30 mouse cellular contexts compared by ENCODE assay signal in the genomic region with DNA sequence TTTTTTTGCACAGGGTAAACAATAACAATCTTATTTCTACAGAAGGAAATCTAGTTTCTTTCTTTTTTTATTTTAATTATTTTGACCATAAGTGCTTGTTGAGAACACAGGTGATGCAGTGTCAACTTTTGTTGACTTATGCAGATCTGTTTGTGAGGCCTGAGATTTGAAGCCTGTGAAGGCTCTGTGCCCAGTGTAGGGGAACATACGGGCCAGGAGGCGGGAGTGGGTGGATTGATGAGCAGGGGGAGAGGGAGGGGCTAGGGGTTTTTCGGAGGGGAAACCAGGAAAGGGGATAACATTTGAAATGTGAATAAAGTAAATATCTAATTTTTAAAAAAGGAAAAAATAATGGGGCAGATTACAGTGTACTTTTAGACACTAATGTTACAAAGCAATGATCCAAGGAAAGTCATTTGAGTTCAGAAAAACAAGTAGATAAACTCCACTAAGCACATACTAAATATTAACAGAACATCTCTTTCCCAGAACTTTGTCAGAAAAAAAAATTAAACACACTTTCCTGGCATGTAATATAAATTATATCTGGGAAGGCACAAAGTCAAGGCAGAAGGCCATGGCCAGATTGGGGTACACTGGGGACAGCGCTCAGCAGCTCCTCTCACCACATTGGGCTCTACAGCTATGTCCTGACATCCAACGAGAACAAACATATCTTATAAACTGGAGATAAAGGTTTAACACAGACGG. TPM values are rescaled to one million over a fixed set of nuclear protein-coding genes. Genes with fewer than 3 reads are reported as not detected.
"Had no signal": no experiment of that assay in that cellular context is flagged by ENCODE, and none has a peak within 500 bp of the region (broad histone marks: within the 10 kb centered on the region; RNA-seq: fewer than 3 reads in every experiment).

No protein-coding gene starts in this region.

- H3K4me2 ChIP-seq: intestine, embryonic 15.5 days; kidney, embryonic 15.5 days; limb, embryonic 12.5 days; limb, embryonic 15.5 days; lung, embryonic 15.5 days; midbrain, embryonic 13.5 days; neural tube, embryonic 13.5 days; stomach, embryonic 15.5 days had no signal

- H3K27ac ChIP-seq: intestine, embryonic 15.5 days; kidney, embryonic 15.5 days; limb, embryonic 12.5 days; limb, embryonic 15.5 days; liver, embryonic 14.5 days; lung, embryonic 15.5 days; midbrain, embryonic 10.5 days; midbrain, embryonic 13.5 days; neural tube, embryonic 13.5 days; stomach, embryonic 15.5 days had no signal

- H3K9ac ChIP-seq: intestine, embryonic 15.5 days; kidney, embryonic 15.5 days; limb, embryonic 12.5 days; limb, embryonic 15.5 days; liver, embryonic 14.5 days; lung, embryonic 15.5 days; midbrain, embryonic 13.5 days; neural tube, embryonic 13.5 days; stomach, embryonic 15.5 days had no signal

- H3K36me3 ChIP-seq: intestine, embryonic 15.5 days; kidney, embryonic 15.5 days; limb, embryonic 12.5 days; limb, embryonic 15.5 days; lung, embryonic 15.5 days; midbrain, embryonic 10.5 days; midbrain, embryonic 13.5 days; neural tube, embryonic 13.5 days; stomach, embryonic 15.5 days had no signal

- H3K27me3 ChIP-seq: intestine, embryonic 15.5 days; kidney, embryonic 15.5 days; limb, embryonic 12.5 days; limb, embryonic 15.5 days; lung, embryonic 15.5 days; megakaryocyte, embryonic 14.5 days; midbrain, embryonic 13.5 days; neural tube, embryonic 13.5 days; stomach, embryonic 15.5 days had no signal

- H3K9me3 ChIP-seq: intestine, embryonic 15.5 days; kidney, embryonic 15.5 days; limb, embryonic 12.5 days; limb, embryonic 15.5 days; lung, embryonic 15.5 days; megakaryocyte, embryonic 14.5 days; midbrain, embryonic 10.5 days; midbrain, embryonic 13.5 days; neural tube, embryonic 13.5 days; stomach, embryonic 15.5 days had no signal

- H3K4me3 ChIP-seq: intestine, embryonic 15.5 days; kidney, embryonic 15.5 days; limb, embryonic 12.5 days; limb, embryonic 15.5 days; lung, embryonic 15.5 days; megakaryocyte, embryonic 14.5 days; midbrain, embryonic 10.5 days; midbrain, embryonic 13.5 days; myocyte; neural tube, embryonic 13.5 days; stomach, embryonic 15.5 days had no signal

- DNase-seq: kidney, adult 18-20 months; kidney, postnatal 14 days; kidney, postnatal 4 days; left cerebral cortex, postnatal 4 days; lung, adult 18-20 months; lung, postnatal 10 days; lung, postnatal 36 days; retina, postnatal 1 day; right cerebral cortex, postnatal 25 days; spleen, adult 18-20 months; thymus, postnatal 25 days had no signal

- ATAC-seq: intestine, embryonic 15.5 days; midbrain, embryonic 13.5 days; midbrain, embryonic 16.5 days had no signal

- H3K4me1 ChIP-seq: intestine, embryonic 15.5 days; kidney, embryonic 15.5 days; limb, embryonic 12.5 days; limb, embryonic 15.5 days; lung, embryonic 15.5 days; megakaryocyte, embryonic 14.5 days; midbrain, embryonic 10.5 days; midbrain, embryonic 13.5 days; neural tube, embryonic 13.5 days; stomach, embryonic 15.5 days had no signal

RNA-seq across cellular contexts. Expression of gene Cyp2e1, which starts 15.3 kb away (rescaled TPM):
- total RNA-seq: layer of hippocampus, adult 18-20 months; left cerebral cortex, postnatal 14 days; left cerebral cortex, postnatal 4 days; monocyte, adult 5-6 weeks; neutrophil, adult 5-6 weeks had no signal
- polyA plus RNA-seq: intestine, embryonic 15.5 days; limb, embryonic 12.5 days; limb, embryonic 15.5 days; midbrain, embryonic 10.5 days; midbrain, embryonic 13.5 days; midbrain, embryonic 16.5 days; myocyte; neural tube, embryonic 13.5 days had no signal

RNA-seq across cellular contexts. Expression of gene Syce1, which starts 39.4 kb away (rescaled TPM):
- total RNA-seq: layer of hippocampus, adult 18-20 months; monocyte, adult 5-6 weeks; neutrophil, adult 5-6 weeks had no signal
- polyA plus RNA-seq: midbrain, embryonic 10.5 days; myocyte had no signal

RNA-seq across cellular contexts. Expression of gene Olfr541, which starts 51.2 kb away (rescaled TPM):
- total RNA-seq: layer of hippocampus, adult 18-20 months; left cerebral cortex, adult 8-10 months; left cerebral cortex, postnatal 14 days; left cerebral cortex, postnatal 4 days; monocyte, adult 5-6 weeks; neutrophil, adult 5-6 weeks had no signal
- polyA plus RNA-seq: intestine, embryonic 15.5 days; kidney, embryonic 15.5 days; limb, embryonic 12.5 days; limb, embryonic 15.5 days; liver, embryonic 14.5 days; lung, embryonic 15.5 days; midbrain, embryonic 10.5 days; midbrain, embryonic 13.5 days; midbrain, embryonic 16.5 days; myocyte; neural tube, embryonic 13.5 days; stomach, embryonic 15.5 days; thymus, postnatal 0 days had no signal
